Mouse (Mus musculus) kidney, adult 2 months (tissue): ENCODE measurements at regions not wholly inside any gene's neighbourhood (a gene's known extent, or its start where the extent isn't known, plus 50 kb on each side); places are given as distances from the start of the nearest gene placed in this dataset.

Experiments used
- CTCF ChIP-seq: fragments of 200-500 bp; conservative IDR thresholded peaks from 2 replicates; pipeline ENCODE4 v1.5.1; 2011; ENCODE audit warnings: low read depth, mild to moderate bottlenecking, control low read depth, low read length, moderate library complexity, mixed read lengths; ENCODE audit not compliant: insufficient read depth, insufficient read length
- POLR2A ChIP-seq: fragments of 200-500 bp; IDR thresholded peaks from one replicate; pipeline ENCODE4 v1.6.1; 2011; ENCODE audit warnings: low read depth, low read length, control low read depth

- TF ChIP-seq CTCF (no peak), POLR2A (no peak)
Measured at GRCm38 (mm10) chr17:48819703-48820102, 112.5 kb upstream of the Lrfn2 start.
